Mouse (Mus musculus) forebrain, embryonic 14.5 days (tissue): ENCODE data around the gene Tle4. TPM values are rescaled to one million over a fixed set of nuclear protein-coding genes. Genes with fewer than 3 reads are reported as not detected.

Source experiments
- ATAC-seq: fragments of 200-750 bp; cut with Nextera tagmentation; 2 replicates; pipeline ENCODE4 v1.8.0; 2017; ENCODE audit warnings: mild to moderate bottlenecking, moderate library complexity
- DNase-seq: peaks from one replicate; pipeline ENCODE4 v3.0.0-alpha.2; 2015; ENCODE audit warnings: low spot score
- H3K27ac ChIP-seq: fragments of 300-500 bp; sonication (generic); 2 replicates; pipeline ENCODE4 v1.5.1; 2014; ENCODE audit warnings: low read depth, mild to moderate bottlenecking, control low read depth, low read length, moderate library complexity
- H3K27me3 ChIP-seq: fragments of 300-500 bp; sonication (generic); replicated peaks from 2 replicates; pipeline ENCODE4 v1.6.1; 2014; ENCODE audit warnings: low read length, control low read depth, mixed read lengths; ENCODE audit not compliant: control insufficient read depth, insufficient read depth
- H3K36me3 ChIP-seq: fragments of 300-500 bp; sonication (generic); 2 replicates; pipeline ENCODE4 v1.6.1; 2014; ENCODE audit warnings: low read length, control low read depth; ENCODE audit not compliant: control insufficient read depth, insufficient read depth
- H3K4me1 ChIP-seq: fragments of 300-500 bp; sonication (generic); 2 replicates; pipeline ENCODE4 v1.6.1; 2014; ENCODE audit warnings: antibody characterized with exemption, low read length, control low read depth; ENCODE audit not compliant: control insufficient read depth, insufficient read depth
- H3K4me2 ChIP-seq: fragments of 300-500 bp; sonication (generic); 2 replicates; pipeline ENCODE4 v1.6.1; 2014; ENCODE audit warnings: mild to moderate bottlenecking, control low read depth, low read length
- H3K4me3 ChIP-seq: fragments of 300-500 bp; sonication (generic); 2 replicates; pipeline ENCODE4 v1.5.1; 2014; ENCODE audit warnings: low read depth, low read length, control low read depth
- H3K9ac ChIP-seq: fragments of 300-500 bp; sonication (generic); 2 replicates; pipeline ENCODE4 v1.6.1; 2014; ENCODE audit warnings: mild to moderate bottlenecking, low read length, control low read depth, moderate library complexity
- H3K9me3 ChIP-seq: fragments of 300-500 bp; sonication (generic); replicated peaks from 2 replicates; pipeline ENCODE4 v1.6.1; 2016; ENCODE audit warnings: low read length, control low read depth, mixed read lengths; ENCODE audit not compliant: control insufficient read depth
- WGBS: fragments of 180-500 bp; shearing (Covaris S2); extraction: QIAGEN DNeasy Blood & Tissue Kit; methylation state at CpG from one replicate; pipeline ENCODE4 v1.1.7; 2014; 5-methylcytosine and 5-hydroxymethylcytosine counted together
- polyA plus RNA-seq: library from polyadenylated mRNA; unstranded; fragments of >200 nt; fragmentation: Nextera tagmentation; extraction: Ambion mirVana; gene quantifications from 2 replicates; pipeline ENCODE4 v1.2.1, GENCODE M21; 2014

The Tle4 gene
- polyA plus RNA-seq, 1 experiment from 2014 or later = 28.9 TPM

DNA sequence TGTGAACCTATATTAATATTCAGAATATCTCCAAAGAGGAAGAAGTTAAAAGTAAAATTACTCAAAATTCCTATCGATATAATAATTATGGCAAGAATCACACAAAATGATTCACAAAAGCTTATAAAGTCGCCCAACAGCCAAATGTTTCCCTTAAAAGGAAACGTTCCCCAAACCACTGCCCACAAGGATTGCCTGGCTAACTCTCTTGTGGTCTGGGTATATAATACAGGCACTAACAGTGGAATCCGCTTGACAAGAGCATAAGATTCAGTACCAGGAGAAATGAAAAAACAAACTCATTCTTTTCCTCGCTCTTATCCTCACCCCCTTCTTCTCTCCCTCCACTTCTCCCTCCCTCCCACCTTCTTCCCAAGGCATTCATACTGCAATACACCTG, 19.2 kb downstream of the Tle4 start:
- WGBS = 95% methylated on average over 5 of the region's 5 CpGs
- Histone ChIP-seq H3K4me3 (no peak overlapping the region), H3K9ac (no peak overlapping the region)

DNA sequence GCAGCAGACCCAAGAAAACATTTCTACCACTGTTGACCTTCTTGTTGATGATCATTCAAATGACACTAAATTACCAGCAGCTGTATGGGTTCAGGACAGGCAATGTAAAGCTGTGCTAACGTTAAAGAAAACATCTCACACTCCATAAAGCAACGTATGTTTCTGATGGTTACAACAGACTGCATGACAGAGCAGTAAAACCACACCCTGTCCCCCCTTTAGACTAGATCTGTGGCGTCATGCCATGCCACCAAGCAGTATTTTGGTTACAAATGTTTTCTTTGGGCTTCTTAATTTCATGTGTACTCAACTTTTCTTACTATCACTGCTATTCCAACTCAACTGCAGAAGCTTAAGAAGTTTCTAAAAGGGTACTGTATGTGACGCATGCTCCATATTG, 19.8 kb downstream of the Tle4 start:
- no peak for ATAC-seq
- no peaks in the 10 kb centered on the region for H3K9me3 ChIP-seq
- no peak overlapping the region for H3K27ac ChIP-seq
- 87% methylated on average over 4 of the region's 4 CpGs for WGBS
- 0 out of 2 replicates have a peak, but pooled peaks cover 3% of the 10 kb centered on the region for H3K36me3 ChIP-seq
- no peak overlapping the region for H3K4me3 ChIP-seq
- H3K9ac ChIP-seq = no peak overlapping the region
- DNase-seq = no peak
- H3K27me3 ChIP-seq = no peaks in the 10 kb centered on the region
- H3K4me1 ChIP-seq = no peaks in the 10 kb centered on the region
- no peak overlapping the region for H3K4me2 ChIP-seq

More for the DNA sequence above, 19.2 kb downstream of the Tle4 start:
- ATAC-seq (no peak), DNase-seq (no peak)
- Histone ChIP-seq H3K27ac (no peak overlapping the region), H3K36me3 (0 out of 2 replicates have a peak, but pooled peaks cover 3% of the 10 kb centered on the region), H3K4me1 (no peaks in the 10 kb centered on the region), H3K4me2 (no peak overlapping the region), H3K27me3 (no peaks in the 10 kb centered on the region), H3K9me3 (no peaks in the 10 kb centered on the region)

DNA sequence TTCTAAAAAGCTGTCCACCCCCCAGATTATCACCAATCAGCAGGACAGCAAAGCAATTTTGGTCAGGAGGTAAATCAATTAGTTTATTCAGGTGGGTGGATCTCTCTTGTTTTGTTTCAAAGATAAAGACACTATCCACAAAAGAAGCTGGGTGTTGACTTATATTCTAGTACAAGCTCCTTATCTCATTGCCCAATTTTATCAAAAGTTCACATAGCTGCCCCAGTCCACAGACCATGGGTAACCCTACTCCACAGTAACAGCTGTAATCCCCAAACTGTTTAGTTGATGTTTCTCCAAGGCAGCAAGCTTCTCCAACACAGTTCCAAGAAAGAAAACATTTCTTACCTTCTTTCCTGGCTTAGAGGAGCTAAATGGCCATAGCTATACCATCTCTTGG, 21.5 kb downstream of the Tle4 start:
- Histone ChIP-seq H3K27ac (no peak overlapping the region), H3K9me3 (no peaks in the 10 kb centered on the region), H3K9ac (no peak overlapping the region), H3K27me3 (no peaks in the 10 kb centered on the region), H3K4me2 (no peak overlapping the region), H3K4me3 (no peak overlapping the region), H3K36me3 (no peaks in the 10 kb centered on the region), H3K4me1 (no peaks in the 10 kb centered on the region)
- ATAC-seq (no peak), DNase-seq (no peak)

DNA sequence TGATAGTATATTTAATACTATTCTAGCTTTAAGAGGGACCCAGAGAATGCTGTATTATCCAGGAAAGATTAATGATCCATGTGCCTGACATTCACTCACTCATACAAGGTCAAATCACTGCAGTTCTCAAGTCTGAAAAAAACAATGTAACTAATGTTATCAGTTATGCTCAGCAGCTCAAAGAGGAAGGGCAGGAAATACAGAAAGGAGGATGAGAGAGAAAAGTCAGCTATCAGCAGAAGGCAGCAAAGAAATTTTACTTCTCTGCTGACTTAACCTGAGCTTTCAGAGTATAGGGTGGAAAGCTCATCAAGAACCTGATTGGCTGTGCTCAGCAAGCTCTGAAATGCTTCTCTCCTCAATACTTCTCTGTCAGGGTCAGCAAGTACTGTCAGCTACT, 29.0 kb downstream of the Tle4 start:
- Histone ChIP-seq H3K4me2 (no peak overlapping the region), H3K9ac (no peak overlapping the region), H3K36me3 (no peaks in the 10 kb centered on the region), H3K9me3 (no peaks in the 10 kb centered on the region), H3K4me1 (peaks cover 15% of the 10 kb centered on the region; the same call in 1 of the 2 replicates), H3K4me3 (no peak overlapping the region), H3K27me3 (no peaks in the 10 kb centered on the region), H3K27ac (no peak overlapping the region)
- no peak for ATAC-seq
- DNase-seq = no peak

DNA sequence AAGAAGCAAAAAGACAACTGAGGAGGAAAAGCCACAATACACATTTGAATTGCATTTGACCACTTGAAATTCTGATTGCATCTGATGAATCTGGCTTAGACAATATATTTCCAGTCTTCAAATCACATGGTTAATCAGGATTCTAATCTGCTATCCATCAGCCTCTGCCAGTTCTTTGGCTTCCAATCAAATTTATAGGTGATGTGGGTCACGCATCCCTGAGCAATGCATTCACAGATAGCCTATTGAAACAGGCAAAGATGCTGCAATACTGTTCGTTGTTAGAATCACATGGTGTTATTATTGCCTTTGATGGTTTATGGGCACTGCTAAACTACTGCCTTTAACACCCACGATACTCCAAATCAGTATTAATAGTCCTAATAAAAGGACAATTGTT, 30.8 kb downstream of the Tle4 start:
- ATAC-seq = peak; percentile 57
- peaks cover 15% of the 10 kb centered on the region; the same call in 1 of the 2 replicates for H3K4me1 ChIP-seq
- no peaks in the 10 kb centered on the region for H3K9me3 ChIP-seq
- H3K27me3 ChIP-seq = no peaks in the 10 kb centered on the region
- H3K4me3 ChIP-seq = no peak overlapping the region
- no peaks in the 10 kb centered on the region for H3K36me3 ChIP-seq
- no peak overlapping the region for H3K27ac ChIP-seq
- no peak for DNase-seq
- no peak overlapping the region for H3K4me2 ChIP-seq
- no peak overlapping the region for H3K9ac ChIP-seq
- WGBS = 6% methylated on average over 3 of the region's 3 CpGs

DNA sequence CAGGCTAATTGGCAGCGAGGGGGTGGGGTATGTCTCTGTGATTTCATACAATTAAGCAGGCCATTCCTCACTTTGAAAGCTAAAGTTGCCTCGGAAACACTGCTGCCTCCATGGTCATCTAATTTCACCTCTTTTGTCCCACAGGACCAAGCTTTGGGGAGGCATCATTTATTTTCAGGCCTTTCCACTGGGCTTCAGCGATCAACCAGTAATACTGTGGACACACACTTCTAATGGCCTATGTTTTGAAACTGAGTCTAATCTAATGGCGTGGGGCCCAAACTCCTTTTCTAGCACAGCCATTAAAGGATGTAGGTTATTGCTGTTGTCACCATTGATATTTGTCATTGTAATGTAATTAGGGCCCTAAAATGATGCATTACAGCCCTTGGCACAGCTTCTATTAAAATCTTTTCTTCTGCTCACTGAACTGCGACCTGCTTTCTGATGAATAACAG, 31.3 kb downstream of the Tle4 start:
- H3K36me3 ChIP-seq = no peaks in the 10 kb centered on the region
- no peak overlapping the region for H3K9ac ChIP-seq
- H3K4me2 ChIP-seq = no peak overlapping the region
- no peaks in the 10 kb centered on the region for H3K9me3 ChIP-seq
- no peak overlapping the region for H3K4me3 ChIP-seq
- 3% methylated on average over 5 of the region's 5 CpGs for WGBS
- no peaks in the 10 kb centered on the region for H3K27me3 ChIP-seq
- peak; percentile 86 for ATAC-seq
- peak; percentile 90 for DNase-seq
- H3K27ac ChIP-seq = no peak overlapping the region
- H3K4me1 ChIP-seq = peaks cover 15% of the 10 kb centered on the region; the same call in 1 of the 2 replicates

DNA sequence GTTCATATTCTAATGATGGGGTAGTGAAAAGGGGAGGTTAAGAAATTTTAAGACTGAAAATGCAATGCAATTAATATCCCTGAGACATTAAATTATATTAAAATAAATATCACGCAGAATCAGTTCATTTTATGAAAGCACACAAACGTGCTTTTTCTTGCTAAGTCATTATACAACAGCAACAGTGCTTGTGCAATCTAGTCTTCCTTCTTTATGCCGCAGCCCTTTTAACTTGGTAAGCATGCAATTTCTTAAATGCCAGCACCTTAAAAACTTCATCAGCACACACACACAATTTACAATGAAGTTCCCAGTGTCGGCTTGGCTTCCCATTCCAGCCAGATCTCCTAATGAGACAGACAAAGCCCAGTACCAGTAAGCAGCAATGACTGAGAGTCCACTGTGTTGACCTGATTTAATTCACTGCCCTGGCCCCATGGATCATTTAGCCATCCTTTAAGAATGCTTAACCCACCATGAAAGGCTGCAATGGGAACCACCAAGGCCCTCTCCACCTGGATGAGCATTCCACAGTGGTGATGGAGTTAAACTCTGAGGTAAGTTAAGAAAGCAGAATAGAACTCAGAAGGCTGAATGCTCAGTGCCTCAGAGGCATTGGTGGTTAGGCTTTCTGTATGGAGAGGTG, 32.3 kb downstream of the Tle4 start:
- H3K4me2 ChIP-seq = no peak overlapping the region
- ATAC-seq (peak; percentile 49), DNase-seq (peak; percentile 57)
- H3K4me3 ChIP-seq = no peak overlapping the region
- H3K27me3 ChIP-seq = no peaks in the 10 kb centered on the region
- no peaks in the 10 kb centered on the region for H3K9me3 ChIP-seq
- WGBS = 13% methylated on average over 4 of the region's 4 CpGs
- no peaks in the 10 kb centered on the region for H3K36me3 ChIP-seq
- H3K4me1 ChIP-seq = peaks cover 15% of the 10 kb centered on the region; the same call in 1 of the 2 replicates
- no peak overlapping the region for H3K9ac ChIP-seq
- no peak overlapping the region for H3K27ac ChIP-seq

DNA sequence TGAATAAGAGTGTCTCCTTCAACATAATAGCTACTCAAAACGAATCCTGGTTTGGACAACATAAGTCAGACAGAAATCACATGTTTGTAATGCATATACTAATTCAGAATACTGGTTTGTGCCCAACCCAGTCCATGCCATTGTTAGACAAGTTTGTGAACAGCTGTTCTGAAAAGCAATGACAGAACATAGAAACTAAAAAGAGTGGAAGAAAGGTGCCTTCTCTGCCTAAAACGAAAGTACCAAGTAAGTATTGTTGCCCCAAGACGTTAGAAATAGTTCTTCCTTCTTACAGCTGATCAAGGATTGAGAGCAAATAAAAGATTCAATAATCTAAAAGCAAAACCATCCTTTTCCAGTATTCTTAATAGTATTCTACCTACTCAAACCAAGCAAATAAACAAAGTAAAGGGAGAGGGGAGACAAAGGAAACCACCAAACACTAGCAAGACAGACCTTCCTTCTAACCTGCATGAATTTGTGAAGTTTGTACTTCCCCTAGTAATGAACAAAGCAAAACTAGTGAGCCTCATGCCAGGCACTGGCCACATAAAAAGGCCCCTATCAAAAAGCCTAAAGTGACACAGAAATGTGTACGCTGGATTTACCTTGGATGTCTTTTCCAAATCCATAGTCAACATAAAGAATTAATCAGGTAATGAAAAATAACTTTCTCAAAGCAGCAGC, 34.4 kb downstream of the Tle4 start:
- DNase-seq (no peak), ATAC-seq (no peak)
- Histone ChIP-seq H3K27ac (no peak overlapping the region), H3K4me1 (peaks cover 15% of the 10 kb centered on the region; the same call in 1 of the 2 replicates), H3K4me2 (no peak overlapping the region), H3K4me3 (no peak overlapping the region), H3K9me3 (no peaks in the 10 kb centered on the region), H3K36me3 (no peaks in the 10 kb centered on the region), H3K27me3 (no peaks in the 10 kb centered on the region), H3K9ac (no peak overlapping the region)
- 68% methylated on average over 4 of the region's 4 CpGs for WGBS

DNA sequence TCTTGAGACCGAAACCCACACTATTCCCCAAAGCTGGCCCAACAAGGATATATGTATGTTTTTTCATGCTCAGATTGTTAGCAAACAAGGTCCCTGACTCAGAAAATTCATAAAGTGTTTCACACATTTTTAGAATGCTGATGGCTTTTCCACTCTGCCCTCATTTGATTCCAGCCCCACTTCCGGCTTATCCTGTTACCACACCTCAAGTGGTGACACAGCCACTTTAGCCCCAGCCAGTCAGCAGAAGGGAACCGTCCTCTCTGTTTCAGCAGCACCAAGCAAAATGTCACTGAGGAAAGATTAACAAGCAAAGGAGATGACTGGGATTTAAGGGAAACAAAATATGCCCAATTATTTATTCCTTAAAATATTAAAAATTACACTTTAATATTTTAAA, 50.0 kb downstream of the Tle4 start:
- Histone ChIP-seq H3K36me3 (no peaks in the 10 kb centered on the region), H3K4me2 (no peak overlapping the region), H3K27me3 (no peaks in the 10 kb centered on the region), H3K4me1 (peaks cover 8% of the 10 kb centered on the region; the same call in 1 of the 2 replicates), H3K9me3 (no peaks in the 10 kb centered on the region), H3K4me3 (no peak overlapping the region), H3K9ac (no peak overlapping the region), H3K27ac (no peak overlapping the region)
- WGBS = 87% methylated on average over 3 of the region's 3 CpGs
- DNase-seq (no peak), ATAC-seq (no peak)
